Mouse (Mus musculus) bone marrow, adult 2 months (tissue): ENCODE data around the gene Pawr.

ENCODE experiments used
- CTCF ChIP-seq: fragments of 200-500 bp; IDR thresholded peaks from 2 replicates; pipeline ENCODE4 v1.5.1; 2011; ENCODE audit warnings: low read length, control low read depth; ENCODE audit not compliant: control insufficient read depth, insufficient read depth
- POLR2A ChIP-seq: fragments of 200-500 bp; IDR thresholded peaks from 2 replicates; pipeline ENCODE4 v1.6.1; 2011; ENCODE audit warnings: low read depth, mild to moderate bottlenecking, control low read depth, low read length, borderline replicate concordance; ENCODE audit not compliant: control insufficient read depth

DNA sequence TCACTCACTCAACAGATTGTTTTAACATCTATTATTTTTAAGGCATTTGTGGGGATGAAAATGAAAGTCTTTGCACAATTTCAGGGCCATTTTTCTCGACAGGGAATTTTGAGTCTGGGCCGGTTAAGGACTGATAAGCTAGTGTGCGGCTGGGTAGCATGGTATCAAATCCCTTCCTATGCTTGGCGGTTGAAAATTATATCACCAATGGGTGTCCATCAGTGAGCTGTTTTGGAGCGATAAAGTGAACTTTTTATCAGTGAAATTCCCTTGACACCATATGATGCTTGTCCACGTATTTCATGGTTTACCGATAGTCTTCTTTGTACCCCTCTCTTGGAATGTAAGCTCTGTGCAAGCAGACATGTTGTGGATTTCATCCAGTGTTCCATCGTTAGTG, 17.5 kb upstream of the Pawr start:
- TF ChIP-seq CTCF (no peak), POLR2A (no peak)
